Mouse (Mus musculus) 3134 (cell line): ENCODE measurements at regions not wholly inside any gene's neighbourhood (a gene's known extent, or its start where the extent isn't known, plus 50 kb on each side); places are given as distances from the start of the nearest gene placed in this dataset.

Experiments
- DNase-seq: peaks from one replicate; pipeline ENCODE4 v3.0.0-alpha.2; 2011; ENCODE audit warnings: low spot score; ENCODE audit not compliant: insufficient read length; ENCODE audit errors: extremely low read depth

- no peak for DNase-seq
Measured at GRCm38 (mm10) chr3:143732966-143733725, 471.9 kb downstream of the Lmo4 start.

- DNase-seq: no peak
Measured at GRCm38 (mm10) chr3:143729473-143730076, 475.4 kb downstream of the Lmo4 start.

GRCm38 (mm10) chr3:143722571-143722970, 482.4 kb downstream of the Lmo4 start:
- no peak for DNase-seq

GRCm38 (mm10) chr3:143722082-143722481, 482.9 kb downstream of the Lmo4 start:
- DNase-seq: no peak

GRCm38 (mm10) chr3:143713183-143713582, 491.8 kb downstream of the Lmo4 start:
- DNase-seq: no peak

- no peak for DNase-seq
Measured at GRCm38 (mm10) chr3:143710805-143711469, 494.1 kb downstream of the Lmo4 start.

- DNase-seq: no peak
Measured at GRCm38 (mm10) chr3:143706679-143707078, 498.3 kb downstream of the Lmo4 start.

- no peak for DNase-seq
Measured at GRCm38 (mm10) chr3:143694817-143695216, 510.2 kb downstream of the Lmo4 start.

- no peak for DNase-seq
Measured at GRCm38 (mm10) chr3:143685742-143686141, 519.3 kb downstream of the Lmo4 start.

GRCm38 (mm10) chr3:143678186-143678585, 526.8 kb downstream of the Lmo4 start:
- DNase-seq: no peak

- no peak for DNase-seq
Measured at GRCm38 (mm10) chr3:143674855-143675254, 530.2 kb downstream of the Lmo4 start.

GRCm38 (mm10) chr3:143674446-143674845, 530.6 kb downstream of the Lmo4 start:
- no peak for DNase-seq

- no peak for DNase-seq
Measured at GRCm38 (mm10) chr3:143662041-143662685, 542.9 kb downstream of the Lmo4 start.

- no peak for DNase-seq
Measured at GRCm38 (mm10) chr3:143659421-143659978, 545.5 kb downstream of the Lmo4 start.

- no peak for DNase-seq
Measured at GRCm38 (mm10) chr3:143647237-143647636, 557.8 kb downstream of the Lmo4 start.

- no peak for DNase-seq
Measured at GRCm38 (mm10) chr3:143646836-143647235, 558.2 kb downstream of the Lmo4 start.

GRCm38 (mm10) chr3:143633036-143633435, 572.0 kb downstream of the Lmo4 start:
- DNase-seq: no peak

- no peak for DNase-seq
Measured at GRCm38 (mm10) chr3:143631183-143631582, 573.8 kb downstream of the Lmo4 start.

- no peak for DNase-seq
Measured at GRCm38 (mm10) chr3:143624906-143625305, 580.1 kb downstream of the Lmo4 start.

- no peak for DNase-seq
Measured at GRCm38 (mm10) chr3:143622275-143622674, 582.7 kb downstream of the Lmo4 start.

GRCm38 (mm10) chr3:143619125-143619524, 585.9 kb downstream of the Lmo4 start:
- no peak for DNase-seq
